Mouse (Mus musculus) CD4-positive, CD25-positive, alpha-beta regulatory T cell, adult 9 weeks (primary cell): Measurements from ENCODE around the gene Trp63. TPM values are rescaled to one million over a fixed set of nuclear protein-coding genes. Genes with fewer than 3 reads are reported as not detected.

ENCODE experiments used
- polyA plus RNA-seq: library from polyadenylated mRNA; unstranded; fragments of 100-300 nt; shearing (Covaris generic); gene quantifications from one replicate; pipeline ENCODE4 v1.2.1, GENCODE M21; 2017

Trp63 gene
- polyA plus RNA-seq, result not detected

DNA sequence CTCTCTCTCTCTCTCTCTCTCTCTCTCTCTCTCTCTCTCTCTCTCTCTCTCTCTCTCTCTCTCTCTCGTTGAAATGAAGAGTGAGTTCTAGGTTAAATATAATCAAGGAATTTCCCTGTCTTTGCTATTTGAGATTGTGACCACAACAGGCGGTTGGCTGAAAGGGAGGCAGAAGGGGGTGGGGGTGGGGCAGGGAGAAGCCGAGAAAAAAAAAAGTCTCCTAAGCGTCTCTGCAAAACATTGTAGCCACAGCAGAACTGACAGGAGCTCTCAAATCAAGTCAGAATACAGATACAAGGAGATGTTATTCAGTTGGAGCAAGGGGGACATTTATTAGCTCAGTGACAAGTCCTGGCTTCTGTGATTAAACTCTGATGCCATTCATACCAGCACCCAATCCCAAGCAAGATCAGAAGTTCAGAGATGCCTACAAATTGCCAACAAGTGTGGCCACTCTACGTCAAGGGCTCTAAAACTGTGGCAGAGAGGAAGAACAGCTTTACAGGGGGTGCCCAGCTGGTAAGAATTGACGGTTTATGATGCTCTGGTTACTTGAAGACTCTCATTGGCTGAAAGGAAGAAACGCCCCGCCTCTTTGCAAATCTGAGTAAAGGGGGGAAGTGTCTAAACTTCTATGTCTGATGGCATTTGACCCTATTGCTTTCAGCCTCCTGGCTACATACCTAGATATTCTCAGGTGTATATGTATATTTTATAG lies at the start of gene Trp63:
Gene Trp63, plus strand, starts transcription at position 233 of the 718 bp plus-strand sequence.

